Mouse (Mus musculus): ENCODE data around the gene Ap2a1.

DNA sequence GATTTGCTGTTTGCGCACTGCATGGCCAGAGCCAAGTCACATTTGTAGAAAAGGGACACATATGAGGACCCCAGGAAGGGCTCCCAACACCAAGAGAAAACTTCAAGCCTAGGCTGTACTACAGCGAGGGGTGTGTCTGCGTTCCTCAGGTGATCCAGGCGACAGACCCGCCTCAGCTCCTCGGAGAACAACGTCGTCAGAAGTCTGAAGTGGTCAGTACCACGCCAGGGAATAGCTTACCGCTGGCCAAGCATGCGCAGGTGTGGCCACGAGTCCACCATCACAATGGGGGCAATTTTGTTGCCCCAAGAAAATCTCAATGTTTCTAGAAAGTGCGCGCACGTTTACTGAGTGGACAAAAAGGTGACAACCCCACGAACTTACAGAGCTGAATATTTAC, 60.8 kb downstream of the Ap2a1 start:
- TF ChIP-seq CTCF (IDR thresholded peaks at IDR 0.05; ENCODE audit: low read depth) = no peak
- no peak for TF ChIP-seq EP300 (IDR thresholded peaks at IDR 0.05; ENCODE audit: low read depth)

Measured in liver, postnatal 0 days (tissue).